Mouse (Mus musculus) c-Kit-positive CD71-positive TER-119-positive erythroid progenitor cells, embryonic 14.5 days (primary cell): ENCODE results near the gene G3bp2.
A peak's percentile ranks its signal among the peaks of the same experiment; 100 is the strongest.

Source experiments
- DNase-seq: peaks from one replicate; pipeline ENCODE4 v3.0.0-alpha.2; 2013; ENCODE audit warnings: low spot score

Gene G3bp2

DNA sequence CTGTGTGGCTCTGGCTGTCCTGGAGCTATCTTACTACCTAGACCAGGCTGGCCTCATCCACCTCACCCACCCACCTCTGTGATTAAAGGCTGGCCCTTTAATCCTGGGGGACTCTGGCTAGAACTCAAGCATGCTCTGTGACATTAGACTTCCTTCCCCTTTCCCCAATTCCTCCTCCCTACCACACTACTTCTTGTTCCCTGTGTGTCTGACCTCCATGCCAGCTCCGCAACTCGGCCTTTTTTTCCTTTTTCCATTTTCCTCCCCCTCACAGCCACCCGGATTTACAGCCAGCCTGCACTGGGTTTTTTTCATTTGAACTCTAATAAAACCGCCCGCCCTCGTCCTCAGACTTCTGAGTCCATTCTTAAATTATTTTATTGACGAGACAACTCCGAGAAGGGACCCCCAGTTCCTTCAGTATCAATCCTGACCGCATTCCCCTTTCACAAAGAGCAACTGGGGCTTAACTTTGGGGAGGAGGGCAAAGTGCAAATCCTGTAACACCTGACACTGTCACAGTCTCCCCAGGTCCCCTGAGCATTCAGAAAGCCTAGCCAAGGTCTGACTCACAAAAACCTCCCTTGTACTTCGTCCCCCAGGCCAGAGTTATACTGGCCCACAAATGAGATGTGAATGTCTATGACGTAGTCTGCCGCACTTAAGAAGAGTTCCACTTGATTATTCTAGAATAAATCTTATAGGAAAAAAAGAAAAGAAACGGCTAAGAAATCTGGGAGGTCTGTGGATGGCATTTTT lies 15.0 kb upstream of the G3bp2 start:
- no peak for DNase-seq

DNA sequence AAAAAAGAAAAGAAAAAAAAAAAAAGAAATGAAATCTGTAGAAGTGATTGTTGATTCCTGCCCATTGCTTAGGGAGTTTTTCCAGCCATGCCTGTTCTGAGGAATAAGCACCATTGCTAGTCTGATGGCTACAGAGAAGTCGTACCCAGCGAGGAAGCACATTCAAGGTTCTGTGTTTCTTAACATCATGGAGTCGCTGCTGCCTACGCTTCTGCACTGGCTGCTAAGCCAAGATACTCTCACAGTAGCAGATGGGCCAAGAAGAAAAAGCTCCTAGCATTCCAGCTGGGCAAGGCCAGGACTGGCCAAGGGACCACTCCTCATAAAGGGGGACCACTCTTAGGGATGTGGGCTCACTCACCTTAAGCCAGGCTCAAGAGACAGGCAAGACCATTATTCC lies 14.3 kb upstream of the G3bp2 start:
- no peak for DNase-seq

DNA sequence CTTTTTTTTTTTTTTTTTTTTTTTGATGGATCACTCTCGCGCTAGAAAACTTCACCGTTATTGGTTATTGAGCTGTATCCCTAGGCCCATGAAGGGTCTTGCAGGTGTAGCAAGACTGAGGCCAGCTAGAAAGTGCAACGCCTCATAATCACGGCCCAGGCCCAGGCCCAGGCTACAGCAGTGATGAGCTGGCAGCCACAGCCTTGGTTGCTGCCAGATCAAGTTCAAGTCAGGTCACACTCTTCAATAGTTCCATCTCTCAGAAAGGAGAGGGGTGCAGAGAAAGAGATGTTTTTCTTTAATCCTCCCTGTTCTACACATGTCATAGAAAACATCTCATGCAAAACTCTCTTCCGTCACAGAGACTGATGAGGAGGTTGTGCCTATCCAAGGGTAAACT lies 13.3 kb upstream of the G3bp2 start:
- no peak for DNase-seq

DNA sequence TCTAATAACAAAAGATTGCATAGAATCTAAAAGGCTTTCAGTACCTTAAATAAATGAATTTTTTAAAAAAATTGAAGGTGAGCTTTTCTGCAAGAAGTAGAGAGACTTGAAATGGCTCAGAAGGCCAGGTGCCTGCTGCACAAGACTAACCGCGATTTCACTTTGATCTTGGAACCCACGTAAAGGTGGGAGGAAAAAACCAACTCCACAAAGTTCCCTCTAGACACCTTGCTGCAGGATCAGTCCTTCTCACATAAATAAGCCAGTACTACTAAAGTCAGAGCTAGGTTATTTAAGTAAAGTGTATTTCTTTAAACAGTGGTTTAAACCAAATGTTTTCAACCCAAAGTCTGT lies 10.5 kb upstream of the G3bp2 start:
- DNase-seq: no peak

DNA sequence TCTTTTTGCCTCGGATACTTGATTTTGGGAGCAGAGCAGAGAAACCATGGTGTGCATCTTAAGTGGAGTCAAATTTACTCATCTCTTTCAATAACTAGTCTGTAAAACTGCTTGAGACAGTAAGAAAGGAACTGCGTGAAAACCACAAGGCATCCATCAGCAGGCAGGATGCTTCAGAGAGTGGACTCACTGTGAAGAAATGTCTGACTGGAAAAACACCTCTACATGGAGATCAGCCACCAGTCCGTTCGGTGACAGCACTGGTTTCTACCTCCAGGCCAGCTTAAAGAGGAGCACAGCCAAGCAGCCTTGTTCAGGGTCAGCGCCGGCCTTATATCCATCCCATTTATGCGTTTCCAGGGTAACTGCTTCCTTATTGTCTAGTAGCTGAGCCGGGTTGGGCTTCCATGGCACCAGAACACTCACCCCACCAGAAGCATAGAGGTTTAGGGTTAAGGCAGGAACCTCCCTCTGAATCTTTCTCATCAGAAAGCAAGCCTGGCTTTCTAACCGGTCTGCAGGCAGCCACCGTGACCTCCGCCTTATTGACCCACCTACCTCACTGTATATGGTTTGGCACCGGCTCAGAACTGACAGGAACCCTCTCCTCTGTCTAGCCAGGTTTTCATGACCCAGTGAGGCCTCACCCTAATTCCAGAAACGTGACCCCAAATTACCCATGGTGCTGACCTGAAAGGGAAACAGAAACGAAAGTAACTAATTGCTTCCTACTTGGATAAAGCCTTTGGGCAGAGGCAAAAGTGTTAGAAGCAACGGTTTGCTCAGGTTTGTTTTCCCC lies 9.9 kb upstream of the G3bp2 start:
- no peak for DNase-seq

DNA sequence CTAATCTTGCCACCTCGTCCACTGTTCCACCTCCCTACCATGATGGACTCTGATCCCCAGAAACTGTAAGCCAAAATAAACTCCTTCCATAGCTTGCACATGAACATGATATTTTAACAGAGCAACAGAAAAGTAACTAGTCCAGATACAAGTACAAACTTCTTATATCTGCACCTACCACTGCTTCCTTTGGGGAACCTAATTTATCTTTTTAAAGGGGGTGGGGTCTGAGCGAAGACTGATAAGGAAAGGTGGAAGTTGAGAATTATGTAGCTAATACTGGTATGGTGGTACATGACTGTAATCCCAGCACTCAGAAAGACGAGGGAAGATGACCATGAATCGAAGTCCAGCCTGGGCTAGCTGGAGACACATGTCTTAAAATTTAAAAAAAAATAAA lies 4.0 kb upstream of the G3bp2 start:
- DNase-seq: no peak

DNA sequence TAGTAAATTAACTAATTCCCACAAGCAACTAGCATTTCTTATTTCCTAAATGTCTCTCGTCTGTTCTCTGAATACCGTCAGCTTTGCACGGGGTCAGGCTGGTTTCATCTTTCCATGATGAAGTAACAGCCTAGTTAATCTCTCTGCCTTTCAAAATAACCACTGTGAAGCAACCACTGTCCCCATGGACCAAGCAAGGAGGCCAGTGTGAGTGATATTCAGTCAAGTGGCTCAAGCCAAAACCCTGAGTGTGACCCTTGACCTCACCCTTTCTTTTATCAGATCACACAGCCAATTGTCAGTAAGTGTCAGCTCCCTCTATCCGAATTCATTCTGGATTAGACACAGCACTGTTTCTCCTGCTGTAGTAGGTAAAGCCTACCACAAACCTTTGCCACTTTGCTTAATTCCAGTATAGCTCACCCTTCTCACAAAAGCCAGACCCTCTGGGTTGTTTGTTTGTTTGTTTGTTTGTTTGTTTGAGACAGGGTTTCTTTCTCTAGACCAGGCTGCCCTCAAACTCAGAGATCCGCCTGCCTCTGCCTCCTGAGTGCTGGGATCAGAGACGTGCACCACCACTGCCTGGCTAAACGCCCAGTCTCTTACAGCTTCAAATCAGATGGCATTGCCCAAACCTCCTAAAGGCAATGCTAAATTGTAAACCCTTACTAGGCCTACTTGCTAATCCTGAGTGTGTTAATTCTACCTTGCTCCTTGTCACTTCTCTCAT lies 2.5 kb upstream of the G3bp2 start:
- DNase-seq: no peak

DNA sequence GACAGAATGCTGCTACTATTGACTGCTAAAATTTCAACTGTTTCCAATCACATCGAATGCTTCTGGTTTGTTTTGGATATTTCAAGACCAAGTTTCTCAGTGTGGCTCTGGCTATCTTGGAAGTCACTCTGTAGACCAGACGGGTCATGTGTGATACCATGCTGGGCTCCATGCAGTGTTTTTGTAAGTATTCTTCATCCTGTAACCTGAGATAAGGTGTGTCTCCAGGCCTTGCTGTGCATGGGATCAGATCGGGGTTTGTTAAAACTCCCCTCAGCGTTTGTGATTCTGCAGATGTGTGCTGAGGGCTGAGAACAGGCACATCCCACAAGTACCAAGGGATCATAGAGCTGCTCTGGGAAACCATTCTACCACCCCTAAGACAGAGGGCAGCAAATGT lies 1.7 kb upstream of the G3bp2 start:
- DNase-seq: no peak

DNA sequence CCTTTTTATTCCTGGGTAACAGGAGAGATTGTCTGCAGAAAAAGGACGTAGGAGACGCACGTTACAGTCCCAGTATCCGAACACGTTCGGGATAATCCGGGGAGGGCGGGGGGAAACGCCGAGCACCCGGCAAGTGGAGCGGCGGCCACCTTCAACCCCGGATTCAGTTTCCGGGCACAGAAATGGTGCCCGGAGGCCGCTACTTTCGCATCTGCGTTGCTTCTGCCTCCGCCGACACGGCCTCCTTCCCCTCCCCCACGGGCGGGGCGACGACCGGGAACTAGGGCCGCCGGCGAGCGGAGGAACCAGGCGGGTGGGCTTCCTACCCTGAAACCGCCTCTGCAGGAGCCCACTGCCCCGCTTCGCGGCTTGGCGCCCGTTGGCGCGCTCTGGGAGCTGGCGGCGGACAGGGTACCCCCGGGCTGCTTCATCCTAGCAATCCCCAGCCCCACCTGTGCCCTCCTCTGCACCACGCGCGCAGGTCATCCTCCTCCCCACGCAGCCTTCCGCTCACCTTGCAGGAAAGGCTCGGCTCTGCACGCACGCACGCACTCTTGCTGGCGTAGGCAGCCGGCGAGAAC lies 608 bp downstream of the G3bp2 start:
- peak; percentile 44 for DNase-seq

DNA sequence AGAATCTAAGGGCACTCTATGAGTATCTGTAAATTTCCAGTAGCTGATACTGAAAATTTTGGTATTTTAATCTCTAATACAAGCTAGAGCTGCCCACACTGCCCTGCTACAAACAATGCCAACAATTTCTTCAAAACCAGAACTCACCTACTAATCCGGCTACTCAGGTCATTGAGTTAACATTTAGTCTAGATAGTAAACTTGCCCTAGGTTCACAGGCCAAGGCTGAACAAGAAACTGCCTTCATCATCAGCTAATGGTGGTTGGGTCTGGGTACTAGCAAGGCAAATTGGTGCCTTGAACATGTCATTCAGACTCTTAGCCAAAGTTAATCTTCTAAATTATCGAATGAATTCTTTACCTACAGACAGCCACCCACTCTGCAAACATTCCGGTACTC lies 2.2 kb downstream of the G3bp2 start:
- DNase-seq: no peak

DNA sequence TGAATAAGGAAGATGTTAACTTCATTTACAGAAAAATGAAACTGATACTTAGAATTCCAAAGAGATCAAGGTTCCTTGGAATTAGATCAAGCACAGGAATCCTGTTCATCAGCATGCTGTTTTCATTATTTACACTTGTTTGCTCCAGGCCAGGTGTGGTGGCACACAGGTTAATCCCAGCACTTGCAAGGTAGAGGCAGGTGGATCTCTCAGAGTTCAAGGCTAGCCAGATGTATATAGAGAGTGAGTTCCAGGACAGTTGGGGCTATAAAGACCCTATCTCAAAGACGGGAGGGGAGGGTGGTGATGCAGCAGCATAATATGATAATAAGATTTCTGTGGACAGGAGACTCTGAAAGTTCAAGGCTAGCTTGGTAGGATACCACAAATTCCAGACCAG lies 3.1 kb downstream of the G3bp2 start:
- DNase-seq: no peak

DNA sequence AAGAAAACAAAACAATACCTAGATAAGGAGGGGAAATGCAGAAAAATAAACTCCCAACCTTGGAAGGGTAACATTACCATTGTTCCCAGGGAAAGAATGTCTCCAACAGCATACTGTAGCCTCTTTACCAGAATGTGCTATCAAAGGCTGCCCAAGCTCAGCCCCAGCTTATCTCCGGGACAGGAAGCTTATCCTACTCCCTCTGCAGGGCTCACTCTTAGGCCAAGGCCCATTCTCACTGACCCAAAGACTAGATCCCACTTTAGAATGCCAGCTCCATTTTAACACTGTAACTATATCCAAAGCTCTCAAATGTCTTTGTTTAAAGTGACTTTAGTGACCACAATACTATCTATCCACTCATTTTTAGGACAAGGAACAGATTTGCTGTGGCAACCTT lies 4.2 kb downstream of the G3bp2 start:
- DNase-seq: no peak

DNA sequence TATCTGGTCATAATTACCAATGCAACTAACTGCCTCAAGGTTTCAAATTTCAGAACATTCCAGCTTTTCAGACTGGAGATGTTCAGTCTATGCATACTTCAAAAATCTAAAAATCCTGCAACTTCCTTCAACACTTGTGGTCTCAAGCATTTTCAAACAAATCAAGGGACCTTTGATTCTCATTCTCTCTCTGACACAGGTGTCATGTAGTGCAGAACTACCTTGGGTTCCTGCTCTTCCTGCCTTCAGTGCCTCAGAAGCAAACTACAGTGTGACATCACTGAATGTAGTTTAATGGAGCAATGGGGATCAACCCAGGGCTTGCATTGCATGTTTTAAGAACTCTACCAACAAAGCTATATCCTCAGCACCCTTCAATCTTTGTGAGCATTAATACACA lies 4.8 kb downstream of the G3bp2 start:
- DNase-seq: no peak

DNA sequence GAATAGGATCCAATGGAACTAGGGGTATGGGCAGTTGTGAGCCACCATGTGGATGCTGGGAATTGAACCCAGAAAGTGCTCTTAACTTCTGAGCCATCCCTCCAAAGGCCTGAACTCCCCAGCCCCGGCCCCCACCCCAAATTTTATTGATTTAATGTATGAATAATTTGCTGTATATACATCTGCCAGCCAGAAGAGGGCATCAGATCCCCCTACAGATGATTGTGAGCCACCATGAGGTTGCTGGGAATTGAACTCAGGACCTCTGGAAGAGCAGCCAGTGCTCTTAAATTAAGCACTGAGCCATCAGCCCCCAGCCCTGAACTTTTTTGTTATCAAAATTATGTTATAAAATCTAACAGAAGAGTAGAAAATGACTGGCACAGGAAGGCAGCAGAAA lies 7.2 kb downstream of the G3bp2 start:
- DNase-seq: no peak

DNA sequence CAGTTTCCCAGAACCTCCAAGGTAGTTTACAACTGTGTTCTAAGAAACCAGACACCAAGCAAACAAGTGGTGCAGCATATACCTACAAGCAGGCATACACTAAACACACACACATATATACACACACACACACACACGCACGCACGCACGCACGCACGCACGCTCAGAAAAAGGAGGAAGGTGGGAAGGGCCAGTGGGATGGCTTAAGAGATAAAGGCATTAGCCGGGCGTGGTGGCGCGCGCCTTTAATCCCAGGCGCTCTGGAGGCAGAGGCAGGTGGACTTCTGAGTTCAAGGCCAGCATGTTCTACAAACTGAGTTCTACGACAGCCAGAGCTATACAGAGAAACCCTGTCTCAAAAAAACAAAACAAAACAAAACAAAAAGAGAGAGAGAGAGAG lies 9.5 kb downstream of the G3bp2 start:
- no peak for DNase-seq

DNA sequence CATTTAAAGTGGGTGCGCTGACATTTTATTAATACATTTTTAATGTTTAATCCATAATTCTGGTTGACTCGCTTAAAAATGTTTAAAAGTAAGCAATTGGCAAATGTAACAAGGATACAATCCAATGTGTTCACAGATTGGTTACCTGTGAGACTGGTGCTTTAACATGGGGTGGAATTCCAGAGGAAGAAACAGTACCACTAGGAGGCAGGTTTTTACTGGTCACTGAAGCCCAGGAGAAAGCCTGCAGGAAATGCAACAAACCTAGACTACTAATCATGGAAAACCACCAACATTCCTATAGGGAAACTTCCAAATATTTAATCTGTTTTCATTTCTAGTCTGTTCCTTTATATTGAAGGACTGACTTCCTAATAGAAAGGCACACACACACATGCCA lies 20.3 kb downstream of the G3bp2 start:
- DNase-seq: no peak

DNA sequence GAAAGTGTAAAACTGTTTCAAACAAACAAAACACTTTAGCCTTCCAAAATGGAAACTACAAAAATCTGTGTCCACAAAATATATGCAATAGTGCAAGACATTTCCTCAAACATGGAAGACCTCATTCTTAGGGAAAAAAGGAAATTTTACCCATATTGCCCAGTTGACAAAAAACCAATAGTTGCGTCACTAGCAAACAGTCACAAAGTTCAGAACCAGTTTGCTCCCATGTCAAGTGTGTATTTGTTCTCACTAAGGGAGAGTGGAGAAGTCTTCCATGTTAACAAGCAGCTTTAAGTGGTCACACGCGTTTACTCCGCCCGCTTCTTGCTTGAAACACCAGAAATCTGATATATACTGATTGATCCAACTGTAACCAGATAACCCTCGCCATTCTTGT lies 30.7 kb downstream of the G3bp2 start:
- DNase-seq: no peak

DNA sequence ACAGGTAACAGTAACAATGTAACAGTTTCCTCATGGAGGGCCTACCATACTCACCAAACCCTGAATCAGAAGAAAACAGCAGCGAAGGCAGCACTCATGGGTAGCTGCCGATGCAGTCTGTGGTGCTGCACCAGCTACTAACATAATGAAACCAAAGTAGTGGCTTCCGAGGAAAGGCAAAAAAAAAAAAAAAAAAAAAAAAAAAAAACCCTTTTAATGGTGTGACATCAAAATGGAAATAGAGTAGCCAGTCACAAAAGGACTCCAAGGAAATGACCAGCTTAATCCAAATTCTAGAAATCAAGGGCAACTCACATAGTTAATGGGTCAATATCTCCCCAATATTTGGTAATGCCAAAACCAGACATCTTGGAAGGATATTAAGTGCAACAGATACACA lies 33.1 kb downstream of the G3bp2 start:
- DNase-seq: no peak

DNA sequence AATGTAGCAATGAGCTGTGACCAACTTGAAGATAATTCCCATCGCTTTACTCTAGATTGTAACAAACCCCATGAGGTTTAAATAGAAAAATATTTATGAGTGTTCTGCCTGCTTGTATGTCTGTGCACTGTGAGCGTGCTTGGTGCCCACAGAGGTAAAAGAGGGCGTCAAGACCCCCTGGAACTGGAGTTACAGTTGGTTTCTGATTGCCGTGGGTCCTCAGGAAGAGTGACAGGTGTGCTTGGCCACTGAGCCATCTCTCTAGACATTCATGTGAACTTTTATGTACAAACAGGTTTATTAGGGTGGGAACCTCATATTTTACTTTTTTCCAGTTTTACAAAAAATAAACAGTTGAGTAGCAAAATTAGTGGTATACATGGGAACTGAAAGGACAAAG lies 39.7 kb downstream of the G3bp2 start, which contains the start of gene Cdkl2:
Gene Cdkl2 (minus strand): TSS at position 101 of the 400 bp plus-strand sequence.
- DNase-seq: no peak

DNA sequence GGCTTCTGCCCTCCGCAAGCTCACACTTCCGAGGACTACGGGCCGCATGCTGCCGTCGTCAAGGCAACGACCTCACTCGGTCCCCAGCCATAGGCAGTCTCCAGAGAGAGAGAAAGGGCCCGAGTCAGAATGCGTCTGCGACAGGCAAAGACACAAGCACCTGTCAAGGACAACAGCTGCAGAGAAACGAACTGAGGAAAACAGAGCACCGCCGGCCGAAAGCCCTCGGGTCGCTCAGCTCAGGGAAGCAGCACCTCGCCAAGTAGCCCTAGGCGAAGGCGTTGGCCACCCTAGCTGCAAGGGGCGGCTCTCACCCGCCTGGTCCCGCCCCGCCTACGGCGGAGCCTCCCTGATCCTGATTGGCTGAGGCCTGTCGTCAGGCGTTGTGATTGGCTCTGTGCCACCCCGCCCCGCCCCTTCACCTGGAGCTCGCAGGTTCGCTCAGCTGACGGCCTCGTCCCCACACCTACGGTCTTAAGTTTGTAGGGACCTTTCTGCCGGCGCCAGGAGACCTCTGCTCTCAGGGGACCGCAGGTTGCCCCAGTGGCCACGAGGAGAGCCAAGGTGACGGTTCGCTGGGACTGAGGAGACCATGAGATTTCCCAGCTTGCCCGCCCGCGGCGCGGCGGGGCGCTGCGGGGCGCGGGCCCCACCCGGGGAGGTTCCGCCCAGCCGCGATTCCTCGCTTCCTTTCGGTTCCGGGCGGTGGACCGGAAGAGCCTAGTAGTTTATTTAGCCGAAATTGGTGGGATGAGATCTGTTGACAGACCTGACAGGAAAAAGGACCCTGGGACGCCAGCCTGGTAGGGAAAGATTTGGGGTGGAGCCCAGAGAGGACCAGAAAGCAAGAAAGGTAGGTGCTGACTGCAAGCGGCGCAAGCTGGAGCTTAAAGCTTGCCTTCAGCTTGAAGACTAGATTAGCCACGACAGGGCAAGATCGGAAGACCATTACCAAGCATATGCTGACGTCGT lies 40.9 kb downstream of the G3bp2 start:
- DNase-seq: peak; percentile 89

DNA sequence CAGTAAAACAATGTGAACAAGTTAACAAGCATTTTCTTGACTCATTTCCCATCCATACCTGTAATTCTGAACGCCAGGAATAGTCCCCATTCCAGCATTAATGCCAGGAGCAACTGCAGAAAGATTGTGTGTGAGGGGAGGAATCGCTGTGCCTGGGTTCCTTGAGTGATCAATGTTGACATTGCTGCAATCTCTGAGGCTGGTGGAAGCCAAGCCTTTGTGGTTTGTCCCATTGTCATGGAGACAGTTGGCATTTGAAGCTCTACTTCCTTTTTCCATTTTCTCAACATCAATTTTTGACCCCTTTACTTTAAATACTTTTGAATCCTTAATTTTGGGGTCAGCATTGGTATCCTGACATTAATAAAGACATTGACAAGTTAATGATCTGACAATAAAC lies 63.6 kb downstream of the G3bp2 start:
- no peak for DNase-seq

DNA sequence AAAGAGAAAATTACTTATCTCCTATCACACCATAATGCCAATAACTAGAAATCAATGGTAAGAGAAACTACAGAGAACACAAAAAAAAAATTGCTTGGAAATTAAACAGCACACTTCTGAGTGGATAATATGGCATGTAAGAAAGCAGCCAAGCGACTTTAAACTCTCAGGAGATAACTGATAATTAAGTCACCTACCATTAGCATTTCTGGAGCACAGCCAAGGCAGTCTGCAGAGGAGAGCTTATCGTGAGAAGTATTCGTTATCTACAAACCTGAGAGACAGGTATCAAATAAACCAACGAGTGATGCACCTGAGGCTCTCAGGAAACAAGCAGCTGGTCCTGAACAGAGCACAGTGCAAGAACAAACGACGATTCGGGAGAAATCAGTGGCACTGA lies 71.8 kb downstream of the G3bp2 start:
- no peak for DNase-seq
